Mouse (Mus musculus): ENCODE measurements around the gene Casd1.

DNA sequence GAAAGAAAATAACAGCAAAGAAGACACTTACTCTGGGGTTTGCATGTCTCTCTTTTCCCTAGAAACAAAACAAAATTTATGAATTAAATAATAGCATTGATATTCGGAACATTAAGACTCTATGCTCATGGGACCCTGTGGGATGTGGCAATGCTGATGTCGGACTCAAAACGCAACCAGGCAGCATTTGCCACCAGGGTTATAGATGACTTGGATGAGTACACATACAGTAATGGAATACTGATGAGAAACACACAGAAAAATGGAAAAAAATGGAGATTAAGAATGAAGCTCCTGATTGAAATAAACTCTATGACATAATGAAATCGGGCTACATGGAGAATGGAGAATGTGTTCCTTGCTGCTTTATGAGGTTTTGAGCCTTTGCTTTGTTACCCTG, 89.8 kb downstream of the Casd1 start:
- no peak for TF ChIP-seq CTCF (IDR thresholded peaks at IDR 0.05; ENCODE audit: borderline replicate concordance, control insufficient read depth, extremely low read depth, insufficient read depth, low read length, poor library complexity)
- no peak for TF ChIP-seq POLR2A (IDR thresholded peaks at IDR 0.05; ENCODE audit: control insufficient read depth, extremely low read depth, insufficient read depth, low read length, poor library complexity)
